ENCODE assay signal across 8 mouse cellular contexts in the genomic region with DNA sequence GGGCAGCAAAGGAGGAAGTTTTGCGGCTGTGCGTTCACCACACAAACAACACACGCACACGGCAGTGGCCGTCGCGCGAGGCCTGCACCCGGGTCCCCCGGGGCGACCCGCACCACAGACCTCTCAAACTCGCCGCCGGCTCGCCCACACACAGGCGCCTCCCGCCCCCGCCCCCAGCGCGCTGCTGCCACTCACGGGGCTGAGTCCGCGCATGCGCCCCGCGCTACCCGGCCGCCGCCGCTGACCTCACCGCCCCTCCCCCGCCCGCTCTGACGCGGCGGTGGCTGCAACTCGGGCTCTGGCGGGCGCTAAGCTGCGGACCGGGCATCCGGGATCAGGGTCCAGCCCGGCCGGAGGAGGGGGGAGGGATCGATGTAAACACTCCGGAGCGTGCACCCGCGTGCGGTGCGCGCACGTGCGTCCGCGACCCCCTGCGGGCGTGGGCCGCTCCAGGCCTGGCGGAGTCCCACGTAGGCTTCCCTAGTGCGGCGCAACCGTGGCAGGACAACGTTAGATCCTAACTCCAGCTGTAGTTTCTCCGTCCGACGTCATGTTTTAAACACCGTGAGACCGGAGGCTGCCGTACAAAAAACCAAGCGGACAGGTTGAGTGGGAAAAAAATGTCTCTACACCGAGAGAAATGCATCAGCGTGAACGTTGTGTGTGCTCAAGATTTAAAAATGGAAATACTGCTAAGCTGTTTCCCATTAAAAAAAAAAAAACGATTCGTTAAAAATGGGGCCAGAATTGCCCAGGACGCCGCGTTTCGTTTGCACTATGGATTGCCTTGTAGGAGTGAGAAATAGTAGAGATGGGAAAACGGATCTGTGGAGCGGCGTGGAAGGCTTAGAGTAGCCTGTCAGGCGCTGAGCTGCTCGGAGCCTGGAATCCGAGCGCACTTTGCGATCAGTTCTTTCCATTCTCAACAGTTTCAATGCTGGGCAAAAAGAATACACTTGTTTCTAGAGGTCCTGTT. TPM values are rescaled to one million over a fixed set of nuclear protein-coding genes. Genes with fewer than 3 reads are reported as not detected.
DNase-seq lines count a peak whose midpoint lies in the region; ATAC-seq and TF ChIP-seq lines count a peak whose summit lies in the region.

No protein-coding gene starts in this region.

- H3K4me2 ChIP-seq in forebrain, embryonic 15.5 days (replicated peaks) = peak overlapping the region; percentile 56
- peak overlapping the region; percentile 67 for H3K4me2 ChIP-seq in lung, embryonic 15.5 days

- no peaks in the 10 kb centered on the region; the same call in 1 of the 2 replicates for H3K36me3 ChIP-seq in ES-E14 (ENCODE audit: control insufficient read depth, insufficient read depth, low read length, poor library complexity, severe bottlenecking)
- no peaks in the 10 kb centered on the region for H3K36me3 ChIP-seq in forebrain, embryonic 15.5 days
- no peaks in the 10 kb centered on the region for H3K36me3 ChIP-seq in lung, embryonic 15.5 days

- H3K27me3 ChIP-seq in forebrain, embryonic 15.5 days = no peaks in the 10 kb centered on the region
- H3K27me3 ChIP-seq in lung, embryonic 15.5 days = no peaks in the 10 kb centered on the region

- peak overlapping the region; percentile 89 to 96 for H3K4me3 ChIP-seq in ES-E14 (ENCODE audit: insufficient read depth in 1 of 2, low read depth in 1 of 2, low read length in 2 of 2, poor library complexity in 1 of 2, severe bottlenecking in 1 of 2)
- H3K4me3 ChIP-seq in forebrain, embryonic 15.5 days = peak overlapping the region; percentile 94
- peak overlapping the region; percentile 100 for H3K4me3 ChIP-seq in lung, embryonic 15.5 days

- ATAC-seq in forebrain, embryonic 15.5 days (replicated peaks) = peak; percentile 89
- peak; percentile 88 for ATAC-seq in lung, embryonic 15.5 days (ENCODE audit: borderline replicate concordance, extremely low read depth, low FRiP score, low TSS enrichment)

- in situ Hi-C loops in ES-E14 (cut with MboI; ENCODE audit: low sequenced_read_pairs in 2 of 2, unreplicated experiment in 2 of 2) = no loop called here

- H3K9ac ChIP-seq in ES-E14 (ENCODE audit: insufficient read depth, low read depth, low read length, poor library complexity, severe bottlenecking) = peak overlapping the region; percentile 79
- H3K9ac ChIP-seq in forebrain, embryonic 15.5 days (replicated peaks) = peak overlapping the region; percentile 71
- H3K9ac ChIP-seq in lung, embryonic 15.5 days = peak overlapping the region; percentile 64

- intact Hi-C loops in heart, postnatal 36 days (cut with DNase I) = loop anchor here (1.0 to 5.0 kb wide), 4 partner anchors 26 to 205 kb away; a partner anchor contains a TSS

- H3K4me1 ChIP-seq in ES-E14 (ENCODE audit: control insufficient read depth in 2 of 2, insufficient read depth in 2 of 2, low read length in 2 of 2, poor library complexity in 1 of 2) = peaks cover 0 to 4% of the 10 kb centered on the region in 2 experiments; a peak in 1 of 4 replicates
- peaks cover 20% of the 10 kb centered on the region for H3K4me1 ChIP-seq in forebrain, embryonic 15.5 days
- peaks cover 9% of the 10 kb centered on the region for H3K4me1 ChIP-seq in lung, embryonic 15.5 days

- no peaks in the 10 kb centered on the region for H3K9me3 ChIP-seq in ES-E14 (ENCODE audit: control insufficient read depth, insufficient read depth, low read depth, low read length)
- no peaks in the 10 kb centered on the region for H3K9me3 ChIP-seq in forebrain, embryonic 15.5 days
- no peaks in the 10 kb centered on the region for H3K9me3 ChIP-seq in lung, embryonic 15.5 days

- DNase-seq in ES-E14 (ENCODE audit: low read depth, low spot score) = peak; percentile 90
- peak; percentile 99 for DNase-seq in cerebellum, adult 11-12 months
- peak; percentile 98 for DNase-seq in heart, postnatal 36 days
- peak; percentile 94 to 96 for DNase-seq in layer of hippocampus, adult 8-10 months (ENCODE audit: low spot score in 2 of 2)
- peak; percentile 94 for DNase-seq in ovary, adult 18-20 months (ENCODE audit: low spot score)
- peak; percentile 95 for DNase-seq in thymus, postnatal 0 days (ENCODE audit: low spot score)

- under 1% methylated on average over 84 of the region's 90 CpGs for WGBS in forebrain, embryonic 15.5 days
- WGBS in lung, embryonic 15.5 days = under 1% methylated on average over 76 of the region's 90 CpGs

- H3K27ac ChIP-seq in ES-E14 (ENCODE audit: insufficient read depth, low read depth, low read length, poor library complexity, severe bottlenecking) = peak overlapping the region; percentile 85
- peak overlapping the region; percentile 99 for H3K27ac ChIP-seq in forebrain, embryonic 15.5 days (replicated peaks)
- peak overlapping the region; percentile 99 for H3K27ac ChIP-seq in lung, embryonic 15.5 days

TF ChIP-seq in ES-E14, 5 proteins besides CTCF, POLR2A, EP300 and RAD21:
- peak; percentile 77; the same call in 1 of the 2 replicates for TF ChIP-seq HCFC1 (IDR thresholded peaks at IDR 0.05; ENCODE audit: borderline replicate concordance, insufficient read depth, low read length)
- no peak for TF ChIP-seq MAFK (IDR thresholded peaks at IDR 0.05; ENCODE audit: insufficient read depth, low read depth, low read length)
- no peak for TF ChIP-seq CHD2 (IDR thresholded peaks at IDR 0.05; ENCODE audit: low read depth, low read length)

RNA-seq across cellular contexts. Expression of a gene that starts 1.1 kb away (rescaled TPM):
- total RNA-seq in ES-E14 (2012; rRNA removed) = 50.6 and 56.7 TPM in 2 replicates
- 25.6 and 26.5 TPM in 2 replicates for polyA plus RNA-seq in forebrain, embryonic 15.5 days (2015; fragmentation: Nextera tagmentation; extraction: Ambion mirVana)
- total RNA-seq in heart, postnatal 36 days (2021) = 10 to 100 TPM; 43.6 to 46.0 TPM
- 10 to 100 TPM; 68.4 to 91.8 (median 77.2) TPM for total RNA-seq in layer of hippocampus, adult 8-10 months (2022)
- 10.0 and 11.3 TPM in 2 replicates for polyA plus RNA-seq in lung, embryonic 15.5 days (2015; fragmentation: Nextera tagmentation; extraction: Ambion mirVana)
- polyA plus RNA-seq in thymus, postnatal 0 days (2015; fragmentation: Nextera tagmentation; extraction: Ambion mirVana) = 15.2 and 21.4 TPM in 2 replicates

RNA-seq across cellular contexts. Expression of a gene that starts 16.2 kb away (rescaled TPM):
- 0.21 and 0.22 TPM in 2 replicates for total RNA-seq in ES-E14 (2012; rRNA removed)
- 0.31 TPM in 1 of 2 replicates, not detected in the other for polyA plus RNA-seq in forebrain, embryonic 15.5 days (2015; fragmentation: Nextera tagmentation; extraction: Ambion mirVana)
- total RNA-seq in heart, postnatal 36 days (2021) = under 1 TPM in 1 of 2 experiments, not detected in 1; 0.14 TPM
- total RNA-seq in layer of hippocampus, adult 8-10 months (2022) = under 1 TPM; 0.23 to 0.61 (median 0.36) TPM
- not detected in 2 replicates for polyA plus RNA-seq in lung, embryonic 15.5 days (2015; fragmentation: Nextera tagmentation; extraction: Ambion mirVana)
- 0.10 and 0.22 TPM in 2 replicates for polyA plus RNA-seq in thymus, postnatal 0 days (2015; fragmentation: Nextera tagmentation; extraction: Ambion mirVana)

Comparison
In these comparisons a context has a peak if more than half of its experiments do, and no peak if none do; other contexts are left out.
1. Peak in every context shown above with its lines: DNase-seq, ATAC-seq, H3K4me3 ChIP-seq and H3K27ac ChIP-seq.